Mouse (Mus musculus) adrenal gland (tissue): ENCODE results near the gene Rad51c.

Source experiments
- intact Hi-C: fragments of 180-260 bp; cut with DNase I; formaldehyde crosslinking; loops from one replicate; pipeline ENCODE4 v1.15.1; 2025

Gene Rad51c

GRCm38 (mm10) chr11:87385676-87386075 is 19.1 kb downstream of the Rad51c start:
- intact Hi-C loops, result no loop called here

- intact Hi-C loops, result no loop called here
Measured at GRCm38 (mm10) chr11:87384551-87384950, 20.2 kb downstream of the Rad51c start.

GRCm38 (mm10) chr11:87367865-87368580 is 36.7 kb downstream of the Rad51c start:
- intact Hi-C loops, result no loop called here

GRCm38 (mm10) chr11:87367061-87367460 is 37.7 kb downstream of the Rad51c start:
- intact Hi-C loops, result no loop called here

- intact Hi-C loops, result no loop called here
Measured at GRCm38 (mm10) chr11:87365120-87365519, 39.6 kb downstream of the Rad51c start.

- intact Hi-C loops, result loop anchor here (10.0 kb wide), 1 partner anchor 84 kb away; no protein-coding TSS in a partner anchor
Measured at GRCm38 (mm10) chr11:87359262-87359612, 45.5 kb downstream of the Rad51c start.

GRCm38 (mm10) chr11:87358331-87359261 is 46.2 kb downstream of the Rad51c start, which contains the start of gene Ppm1e:
Gene Ppm1e, minus strand, starts transcription at chr11:87359023.
- intact Hi-C loops, result loop anchor here (10.0 kb wide), 1 partner anchor 84 kb away; no protein-coding TSS in a partner anchor

GRCm38 (mm10) chr11:87357317-87358300 is 47.1 kb downstream of the Rad51c start:
- intact Hi-C loops, result loop anchor here (10.0 kb wide), 1 partner anchor 83 kb away; no protein-coding TSS in a partner anchor

- intact Hi-C loops, result loop anchor here (10.0 kb wide), 1 partner anchor 80 kb away; no protein-coding TSS in a partner anchor
Measured at GRCm38 (mm10) chr11:87354861-87355260, 49.9 kb downstream of the Rad51c start.

GRCm38 (mm10) chr11:87353646-87354170 is 51.0 kb downstream of the Rad51c start:
- intact Hi-C loops, result loop anchor here (10.0 kb wide), 1 partner anchor 79 kb away; no protein-coding TSS in a partner anchor
